Mouse (Mus musculus): ENCODE measurements around the gene Zmynd10.
"Not testable (repeated sequence)": the region's sequence is repeated elsewhere in the genome, so short reads cannot be mapped to it uniquely, and the experiment has no call there.

Gene Zmynd10

DNA sequence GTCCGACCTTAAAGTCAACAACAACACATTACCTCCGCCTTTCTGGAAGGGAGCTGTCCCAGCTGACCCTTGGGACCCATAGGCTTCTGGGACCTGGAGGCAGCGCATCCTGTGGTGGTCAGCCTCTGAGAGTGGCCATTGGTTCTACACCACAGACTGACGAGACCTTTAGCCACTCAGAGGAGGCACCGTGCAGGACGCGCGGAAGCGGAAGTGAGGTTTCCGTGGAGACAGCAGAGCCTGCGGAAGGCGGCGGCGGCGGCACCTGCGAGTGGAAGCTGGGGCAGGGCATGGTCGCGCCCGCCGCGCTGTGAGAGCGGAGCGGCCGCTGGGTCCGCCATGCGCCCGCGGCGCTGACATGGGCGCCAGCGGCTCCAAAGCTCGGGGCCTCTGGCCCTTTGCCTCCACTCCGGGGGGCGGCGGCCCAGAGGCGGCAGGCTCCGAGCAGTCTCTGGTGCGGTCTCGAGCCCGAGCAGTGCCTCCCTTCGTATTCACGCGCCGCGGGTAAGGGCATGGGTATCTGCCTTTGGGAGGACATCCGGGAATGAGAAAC is 16.0 kb downstream of the Zmynd10 start, which contains the start of gene Tusc2:
Gene Tusc2, plus strand, starts transcription at position 227 of the 553 bp plus-strand sequence.
- peak; percentile 97 to 99 for DNase-seq

DNA sequence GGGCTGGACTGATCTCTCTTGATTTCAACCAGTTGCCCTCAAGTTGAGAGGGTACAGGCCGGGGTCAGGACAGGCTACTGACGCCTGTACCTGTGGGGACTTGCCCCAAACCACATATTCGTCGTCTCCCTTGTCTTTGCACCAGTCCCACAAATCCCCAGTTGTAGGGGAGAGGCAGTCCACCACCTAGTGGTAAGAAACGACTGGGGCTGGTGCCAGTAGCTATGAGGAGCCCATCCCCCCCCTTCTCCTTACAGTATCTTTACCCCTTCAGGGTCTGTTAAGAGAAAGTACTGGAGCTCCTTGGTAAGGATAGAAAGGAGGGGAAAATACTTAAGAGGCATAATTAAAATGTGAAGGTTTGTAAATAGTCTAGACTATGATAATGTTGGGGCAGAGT is 18.5 kb downstream of the Zmynd10 start:
- not testable (repeated sequence) for DNase-seq

DNA sequence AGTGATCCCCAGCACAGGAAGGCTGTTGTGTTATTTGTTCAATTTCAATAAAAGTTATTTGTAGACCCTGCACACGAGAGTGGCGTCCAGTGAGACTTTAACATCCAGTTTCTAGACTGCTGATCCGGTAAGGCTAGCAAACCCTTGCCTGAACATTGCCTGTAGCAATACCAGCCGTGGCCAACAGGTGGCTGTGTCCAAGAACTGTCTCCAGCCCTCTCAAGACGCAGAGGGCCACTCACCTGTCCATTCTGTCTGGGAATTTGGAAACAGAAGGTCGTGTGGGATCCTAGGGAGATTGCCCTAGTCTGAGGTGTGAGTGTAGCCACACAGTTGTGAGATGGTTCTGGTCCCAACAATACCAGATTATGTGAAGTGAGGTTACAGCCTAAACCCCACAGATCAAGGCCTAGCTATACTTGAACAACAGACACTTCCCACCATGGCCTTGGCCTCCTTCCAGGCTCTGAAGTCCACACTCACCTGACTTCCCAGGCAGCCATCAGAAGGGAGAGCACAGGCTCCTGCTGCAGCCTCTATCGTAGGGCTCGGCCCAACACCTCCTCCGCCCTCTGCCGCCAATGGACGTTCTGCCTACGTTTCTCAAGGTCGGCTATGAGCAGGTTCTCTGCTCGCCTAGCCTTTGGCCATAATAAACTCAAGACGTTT is 19.1 kb downstream of the Zmynd10 start:
- DNase-seq: peak; percentile 95 to 97

DNA sequence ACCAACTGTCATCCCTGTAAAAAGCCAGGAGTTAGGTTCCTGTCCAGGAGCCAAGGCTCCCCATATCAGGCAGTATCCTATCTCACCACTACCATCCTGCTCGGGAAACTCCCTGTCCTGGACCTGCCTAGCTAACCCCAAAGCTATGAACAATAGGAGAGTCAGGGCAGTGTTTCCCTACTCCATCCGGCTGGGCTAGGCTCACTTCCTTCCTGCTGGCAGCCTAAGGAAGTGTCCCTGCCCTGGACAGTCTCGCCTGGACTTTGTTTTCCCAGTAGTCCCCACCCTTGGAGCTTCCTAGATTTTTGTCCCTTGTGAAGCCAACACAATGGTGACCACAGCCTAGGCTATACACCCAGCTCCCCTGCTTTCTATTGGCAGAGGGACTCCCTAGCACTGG is 19.8 kb downstream of the Zmynd10 start:
- DNase-seq: peak; percentile 63 to 84

DNA sequence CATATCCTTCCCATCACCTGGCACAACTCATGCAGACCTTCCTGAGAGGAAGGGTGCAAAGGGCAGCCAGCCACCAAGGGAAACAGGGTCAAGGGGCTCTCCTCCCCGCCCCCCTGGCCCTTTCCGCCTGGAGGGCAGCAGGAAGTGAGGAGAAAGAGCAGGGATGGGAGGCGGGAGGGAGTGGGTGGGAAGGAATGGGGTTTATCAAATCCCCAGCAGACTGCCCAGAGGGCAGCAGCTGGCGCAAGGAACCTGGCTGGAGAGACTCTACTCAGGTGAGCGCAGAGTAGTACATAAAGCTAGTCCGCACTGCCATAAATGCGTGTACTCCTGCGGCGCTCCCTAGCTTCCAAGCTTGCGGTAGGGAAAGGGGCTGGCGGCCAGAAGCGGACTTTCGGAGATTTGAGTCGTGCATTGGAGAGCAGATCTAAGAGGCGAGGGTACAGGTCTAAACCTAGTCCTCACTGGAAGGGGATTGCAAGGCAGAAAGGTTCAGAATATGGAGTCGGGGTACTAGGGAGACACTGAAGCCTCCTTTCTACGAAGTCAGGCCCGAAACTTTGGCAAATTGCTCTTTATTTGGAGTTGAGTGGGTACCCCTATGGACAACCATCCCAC is 20.7 kb downstream of the Zmynd10 start, which contains the start of gene Hyal2:
Gene Hyal2, plus strand, starts transcription at position 244 of the 618 bp plus-strand sequence.
- peak; percentile 92 to 93 for DNase-seq

DNA sequence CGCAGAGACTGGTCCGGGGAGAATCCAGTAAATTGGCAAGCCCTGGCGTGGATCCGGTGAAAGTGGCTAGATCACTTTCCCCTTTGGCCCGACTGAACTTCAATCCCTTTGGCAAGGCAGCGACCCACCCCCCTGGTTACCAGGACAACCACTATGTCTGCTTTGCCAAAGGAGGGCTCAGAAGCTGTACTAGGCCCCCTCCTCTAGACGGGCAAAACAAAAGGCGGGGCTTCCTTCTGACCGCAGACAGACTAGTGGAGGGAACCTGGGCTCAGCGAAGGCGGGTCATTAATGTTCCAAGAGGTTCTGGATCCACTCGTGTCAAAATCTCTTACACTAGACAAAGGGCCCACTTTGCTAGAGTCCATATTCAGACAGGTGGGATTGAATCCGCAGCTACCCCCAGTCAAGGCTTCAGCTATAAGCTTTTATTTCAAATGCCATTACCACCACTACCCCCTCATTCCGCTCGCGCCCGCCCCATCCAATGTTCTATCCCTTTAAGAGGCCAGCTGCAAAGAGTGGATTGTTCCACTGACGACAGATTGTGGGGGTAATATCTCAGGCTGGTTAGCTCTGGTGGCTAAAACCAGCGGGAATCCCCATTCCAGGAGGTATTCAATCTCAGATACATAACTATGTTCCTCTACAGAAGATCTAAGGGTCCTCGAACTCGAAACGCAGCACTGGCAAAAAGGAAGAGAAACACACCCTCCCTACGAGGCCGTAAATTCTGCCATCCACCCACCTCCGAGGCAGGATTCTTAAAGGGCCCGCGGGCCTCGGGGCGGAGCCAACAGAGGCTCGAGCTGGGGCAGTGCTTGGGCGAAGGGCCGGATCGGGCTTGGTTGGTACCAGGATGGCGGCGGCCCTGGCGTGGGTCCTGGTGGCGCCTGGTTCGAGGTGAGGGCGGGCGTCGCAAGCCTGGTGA is 21.5 kb downstream of the Zmynd10 start:
- peak; percentile 93 to 95 for DNase-seq

DNA sequence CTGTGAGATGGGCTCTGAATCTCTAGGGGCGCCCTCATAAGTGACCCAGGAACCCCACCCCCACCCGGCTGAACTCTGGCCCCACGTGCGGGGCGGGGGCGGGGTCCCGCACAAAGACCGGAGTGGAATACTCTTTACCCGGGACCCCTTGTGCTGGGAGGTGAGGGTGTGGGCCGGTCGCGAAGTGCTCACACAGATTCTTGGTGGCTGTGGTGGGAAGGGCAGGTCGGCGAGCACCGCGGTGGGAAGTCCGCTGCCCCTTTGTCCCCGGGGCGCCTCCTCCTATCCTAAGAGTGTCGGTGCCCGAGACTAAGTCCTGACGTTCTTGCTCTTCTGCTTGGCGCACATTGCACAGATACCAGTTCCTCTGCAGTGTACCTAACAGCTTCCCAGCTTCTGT is 22.2 kb downstream of the Zmynd10 start:
- DNase-seq: peak in 1 of 2 experiments; percentile 52

DNA sequence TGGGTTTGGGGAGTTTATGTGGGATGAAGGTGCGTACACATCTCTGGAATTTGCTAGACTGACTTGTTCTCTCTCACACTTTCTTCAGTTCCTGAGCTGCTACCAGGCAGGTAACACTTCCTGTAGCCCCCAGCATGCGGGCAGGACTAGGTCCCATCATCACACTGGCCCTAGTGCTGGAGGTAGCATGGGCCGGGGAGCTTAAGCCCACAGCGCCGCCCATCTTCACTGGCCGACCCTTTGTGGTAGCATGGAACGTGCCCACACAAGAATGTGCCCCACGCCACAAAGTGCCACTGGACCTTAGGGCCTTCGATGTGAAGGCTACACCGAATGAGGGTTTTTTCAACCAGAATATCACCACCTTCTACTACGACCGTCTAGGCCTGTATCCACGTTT is 22.9 kb downstream of the Zmynd10 start:
- no peak for DNase-seq

DNA sequence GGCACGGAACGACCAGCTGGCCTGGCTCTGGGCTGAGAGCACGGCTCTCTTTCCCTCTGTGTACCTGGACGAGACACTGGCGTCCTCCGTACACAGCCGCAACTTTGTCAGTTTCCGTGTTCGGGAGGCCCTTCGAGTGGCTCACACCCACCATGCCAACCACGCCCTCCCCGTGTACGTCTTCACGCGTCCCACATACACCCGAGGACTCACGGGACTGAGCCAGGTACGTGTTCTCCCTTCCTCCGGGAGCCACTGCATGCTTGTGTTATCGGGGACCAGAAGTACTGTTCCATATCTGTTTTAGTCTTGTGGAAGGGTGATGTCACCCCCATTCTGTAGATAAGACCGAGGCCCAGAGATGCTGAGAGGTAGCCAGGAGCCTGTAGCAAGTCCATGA is 23.7 kb downstream of the Zmynd10 start:
- no peak for DNase-seq

DNA sequence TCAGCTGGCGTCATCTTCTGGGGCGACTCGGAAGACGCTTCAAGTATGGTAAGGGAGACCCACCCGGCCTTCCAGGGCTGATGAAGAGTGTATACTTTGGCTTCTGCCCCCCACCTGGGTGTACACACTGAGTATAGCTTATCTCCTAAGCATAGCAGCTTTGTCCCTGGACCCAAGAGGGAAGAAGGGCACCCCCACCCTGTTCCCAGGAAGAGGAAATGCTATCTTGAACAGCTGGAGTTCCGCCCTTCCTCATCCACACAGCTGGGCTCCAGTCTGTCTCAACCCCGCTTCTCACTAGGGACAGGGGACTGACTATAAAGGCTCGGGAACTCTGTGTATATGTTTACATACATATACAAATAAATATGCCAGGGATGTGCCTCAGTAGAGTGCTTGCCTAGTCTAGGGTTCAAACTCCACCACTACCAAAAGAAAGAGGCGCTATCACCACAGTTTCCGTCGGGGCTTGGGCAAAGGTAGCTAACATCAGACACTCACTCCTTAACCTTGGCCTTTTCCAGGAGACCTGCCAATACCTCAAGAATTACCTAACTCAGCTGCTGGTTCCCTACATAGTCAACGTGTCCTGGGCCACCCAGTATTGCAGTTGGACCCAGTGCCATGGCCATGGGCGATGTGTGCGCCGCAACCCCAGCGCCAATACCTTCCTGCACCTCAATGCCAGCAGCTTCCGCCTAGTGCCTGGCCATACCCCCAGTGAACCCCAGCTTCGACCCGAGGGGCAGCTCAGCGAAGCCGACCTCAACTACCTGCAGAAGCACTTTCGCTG is 24.6 kb downstream of the Zmynd10 start:
- DNase-seq: peak in 1 of 2 experiments; percentile 59

DNA sequence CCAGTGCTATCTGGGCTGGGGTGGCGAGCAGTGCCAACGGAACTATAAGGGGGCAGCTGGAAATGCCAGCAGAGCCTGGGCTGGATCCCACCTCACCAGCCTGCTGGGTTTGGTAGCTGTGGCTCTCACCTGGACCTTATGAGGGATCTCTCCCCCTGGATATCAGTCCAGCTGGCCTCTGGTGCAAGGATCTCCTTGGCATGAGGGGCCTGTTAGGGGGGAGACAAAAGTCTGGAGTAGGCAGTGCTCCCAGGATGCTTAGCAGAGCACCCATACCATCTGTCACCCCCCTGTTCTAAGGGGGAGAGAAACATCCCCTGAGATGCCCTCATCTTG is 25.2 kb downstream of the Zmynd10 start:
- no peak for DNase-seq

DNA sequence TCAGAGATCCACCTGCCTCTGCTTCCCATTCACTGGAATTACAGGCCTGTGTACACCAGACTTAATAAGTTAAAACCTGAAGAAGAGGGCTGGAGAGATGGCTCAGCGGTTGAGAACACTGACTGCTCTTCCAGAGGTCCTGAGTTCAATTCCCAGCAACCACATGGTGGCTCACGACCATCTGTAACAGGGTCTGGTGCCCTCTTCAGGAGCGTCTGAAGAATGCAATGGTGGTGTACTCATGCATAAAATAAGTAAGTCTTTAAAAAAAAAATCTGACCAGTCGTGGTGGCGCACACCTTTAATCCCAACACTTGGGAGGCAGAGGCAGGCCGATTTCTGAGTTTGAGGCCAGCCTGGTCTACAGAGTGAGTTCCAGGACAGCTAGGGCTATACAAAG is 26.7 kb downstream of the Zmynd10 start:
- DNase-seq: not testable (repeated sequence)

DNA sequence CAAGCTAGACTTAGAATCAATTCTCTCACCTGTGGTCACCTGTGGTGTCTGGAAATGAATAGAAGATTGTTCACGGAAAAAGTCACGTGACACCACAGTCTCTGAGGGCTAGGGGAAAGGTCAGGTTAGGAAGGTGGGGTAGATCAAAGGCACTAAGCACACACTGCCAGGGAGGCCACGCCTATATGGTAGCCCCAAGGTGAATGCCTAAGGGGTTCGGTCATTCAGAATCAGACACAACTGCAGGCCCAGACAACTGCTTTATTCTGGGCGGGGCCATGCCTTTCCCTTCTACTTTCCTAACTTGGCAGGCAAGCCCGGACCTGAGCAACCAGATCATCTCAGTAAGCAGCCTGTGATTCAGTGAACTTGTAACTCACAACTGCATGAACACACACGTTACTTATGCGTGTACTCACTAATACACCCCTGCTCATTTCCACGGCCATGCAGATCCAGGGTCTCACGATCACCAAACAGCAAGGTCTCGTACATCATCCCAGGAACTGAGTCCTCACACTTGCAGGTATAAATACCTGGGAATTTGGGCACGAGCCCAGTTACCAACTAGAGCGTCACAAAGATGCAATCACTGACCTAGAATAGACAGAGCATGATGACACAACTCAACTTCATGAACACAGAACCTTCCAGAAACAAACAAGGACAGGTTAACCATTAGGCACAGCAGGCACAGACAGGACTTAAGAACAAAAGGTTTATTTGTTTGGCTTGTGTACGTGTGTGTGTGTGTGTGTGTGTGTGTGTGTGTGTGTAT is 28.7 kb downstream of the Zmynd10 start:
- DNase-seq: peak in 1 of 2 experiments; percentile 60

DNA sequence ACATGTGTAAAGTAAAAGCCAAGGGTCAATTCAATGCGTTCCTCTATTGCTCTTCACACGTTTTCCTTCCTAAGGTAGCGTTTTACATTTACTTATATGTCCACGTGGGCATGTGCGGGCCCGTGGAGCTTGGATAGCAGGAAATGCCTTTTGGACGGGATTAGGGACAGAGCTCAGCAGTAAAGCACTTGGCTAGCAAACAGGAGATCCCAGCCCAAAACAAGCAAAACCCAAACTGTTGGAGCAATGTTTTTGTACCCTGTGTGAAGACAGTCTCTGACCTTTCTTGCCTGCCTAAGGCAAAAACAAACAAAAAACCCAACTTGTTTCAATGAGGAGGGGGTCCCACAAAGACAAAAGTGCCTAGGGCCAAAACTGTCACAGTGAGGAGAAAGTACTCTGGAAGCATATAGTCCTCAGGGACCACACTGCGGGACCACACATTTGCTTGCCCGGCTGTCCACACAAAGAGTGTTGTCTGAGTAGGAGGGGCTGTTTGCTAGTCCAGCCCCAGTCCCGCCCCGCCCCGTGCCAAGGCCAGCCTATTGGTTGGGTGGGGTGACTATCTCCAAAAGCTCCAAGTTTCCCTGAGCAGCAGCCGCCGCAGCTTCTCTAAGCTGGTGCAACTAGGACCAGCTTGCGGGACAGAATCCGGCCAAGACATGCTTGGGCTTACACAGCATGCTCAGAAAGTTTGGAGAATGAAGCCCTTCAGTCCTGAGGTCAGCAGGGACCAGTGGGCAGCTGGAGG is 29.4 kb downstream of the Zmynd10 start, which contains the start of gene Hyal1:
Gene Hyal1, plus strand, starts transcription at position 571 of the 751 bp plus-strand sequence.
- DNase-seq: peak; percentile 90 to 93

DNA sequence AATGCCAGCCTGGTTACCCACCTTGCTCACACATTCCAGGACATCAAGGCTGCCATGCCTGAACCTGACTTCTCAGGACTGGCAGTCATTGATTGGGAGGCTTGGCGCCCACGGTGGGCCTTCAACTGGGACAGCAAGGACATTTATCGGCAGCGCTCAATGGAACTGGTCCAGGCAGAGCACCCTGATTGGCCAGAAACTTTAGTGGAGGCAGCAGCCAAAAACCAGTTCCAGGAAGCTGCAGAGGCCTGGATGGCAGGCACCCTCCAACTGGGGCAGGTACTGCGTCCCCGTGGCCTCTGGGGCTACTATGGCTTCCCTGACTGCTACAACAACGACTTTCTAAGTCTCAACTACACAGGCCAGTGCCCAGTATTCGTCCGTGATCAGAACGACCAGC is 30.8 kb downstream of the Zmynd10 start:
- DNase-seq: no peak

DNA sequence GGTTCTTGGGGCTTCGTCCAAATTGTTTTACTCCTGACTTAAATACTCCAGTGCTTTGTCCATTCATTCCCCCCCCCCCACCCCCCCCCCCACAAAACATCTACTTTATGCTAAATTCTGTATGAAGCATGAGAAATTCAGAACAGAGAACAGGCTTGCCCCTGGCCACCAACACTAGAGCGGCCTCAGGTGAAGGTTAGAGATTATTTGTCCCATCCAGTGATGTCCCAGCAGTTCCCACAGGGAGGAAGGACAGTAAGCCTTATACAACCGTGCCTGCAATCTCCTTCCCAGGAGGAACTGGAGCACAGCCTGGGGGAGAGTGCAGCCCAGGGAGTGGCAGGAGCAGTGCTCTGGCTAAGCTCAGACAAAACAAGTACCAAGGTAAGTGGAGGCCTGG is 31.5 kb downstream of the Zmynd10 start, which contains the start of gene Naa80:
Gene Naa80, plus strand, starts transcription at position 301 of the 400 bp plus-strand sequence.
- DNase-seq: no peak

DNA sequence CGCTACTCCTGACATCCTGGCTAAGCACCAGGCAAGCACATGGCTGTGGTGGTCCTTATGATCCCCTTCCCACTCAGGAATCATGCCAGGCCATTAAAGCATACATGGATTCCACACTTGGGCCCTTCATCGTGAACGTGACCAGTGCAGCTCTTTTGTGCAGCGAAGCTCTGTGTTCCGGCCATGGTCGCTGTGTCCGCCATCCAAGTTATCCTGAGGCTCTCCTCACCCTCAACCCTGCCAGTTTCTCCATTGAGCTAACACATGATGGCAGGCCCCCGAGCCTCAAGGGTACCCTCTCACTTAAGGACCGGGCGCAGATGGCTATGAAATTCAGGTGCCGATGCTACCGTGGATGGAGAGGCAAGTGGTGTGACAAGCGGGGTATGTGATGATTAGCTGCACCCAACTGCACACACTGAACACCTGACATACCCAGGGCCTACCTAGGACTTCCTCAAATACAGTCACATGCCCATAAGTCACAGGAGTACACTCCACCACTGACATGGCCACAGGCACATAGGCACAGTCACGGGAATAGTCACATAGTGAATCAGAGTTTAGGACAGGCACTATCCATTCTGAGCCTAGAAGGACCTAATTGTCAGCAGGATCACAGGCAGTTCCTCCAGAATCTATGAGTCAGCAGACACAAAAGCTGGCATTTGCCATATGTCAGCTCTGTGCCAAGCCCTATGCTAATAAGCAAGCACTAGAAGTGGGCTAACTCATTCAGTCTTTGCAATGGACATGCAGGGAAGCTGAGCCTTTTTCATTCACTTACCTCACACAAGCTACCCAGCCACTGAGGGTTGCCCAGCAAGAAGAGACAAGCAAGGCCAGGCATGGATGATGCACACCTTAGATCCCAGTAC is 32.2 kb downstream of the Zmynd10 start:
- DNase-seq: no peak

DNA sequence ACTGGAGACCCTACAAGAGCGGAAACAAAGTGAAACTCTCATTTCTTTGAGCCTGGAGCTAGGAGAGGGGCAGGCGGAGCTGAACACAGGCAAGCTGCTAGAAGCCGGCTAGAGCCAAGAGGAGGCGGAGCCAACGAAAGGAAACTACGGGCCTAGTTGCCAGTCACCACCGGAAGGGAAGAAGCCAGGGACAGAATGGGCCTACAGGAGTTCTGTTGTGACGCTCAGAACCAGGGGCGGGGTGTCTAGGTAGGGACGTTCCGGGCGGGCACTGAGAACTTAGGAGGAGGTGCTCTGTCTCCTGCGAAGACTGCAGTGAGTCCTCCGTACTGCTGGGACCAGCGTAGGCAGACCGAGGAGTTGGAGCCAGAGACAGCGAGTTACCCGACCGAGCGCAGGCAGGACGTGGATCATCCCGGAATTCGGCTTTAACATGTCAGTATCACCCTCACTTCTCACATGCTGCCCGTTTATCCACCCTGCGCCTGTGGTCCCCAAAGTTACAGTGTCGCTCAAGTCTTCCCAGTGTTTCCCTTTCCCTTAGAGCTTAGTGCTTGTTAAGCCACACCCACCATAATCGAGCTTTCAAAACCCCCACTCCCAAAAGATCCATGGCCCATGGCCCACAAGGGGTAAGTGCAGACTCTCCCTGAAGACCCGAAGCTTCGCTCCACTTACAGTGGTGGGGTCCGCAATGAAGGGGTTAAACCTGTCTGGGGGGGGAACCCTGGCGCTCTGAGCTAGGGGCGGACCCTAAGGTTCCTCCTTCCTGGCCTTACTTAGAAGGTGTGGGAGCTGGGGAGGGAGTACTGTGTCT is 33.6 kb downstream of the Zmynd10 start, which contains the start of gene Hyal3:
Gene Hyal3, plus strand, starts transcription at position 318 of the 817 bp plus-strand sequence.
- peak; percentile 95 to 97 for DNase-seq
